Mouse (Mus musculus): ENCODE measurements around the gene Fam102a. TPM values are rescaled to one million over a fixed set of nuclear protein-coding genes. Genes with fewer than 3 reads are reported as not detected.
A peak's percentile ranks its signal among the peaks of the same experiment; 100 is the strongest.

Fam102a gene
- total RNA-seq, 1 experiment: 11.6 TPM

GRCm38 (mm10) chr2:32587731-32588321 lies 52.7 kb downstream of the Fam102a start:
- Histone ChIP-seq H3K9ac (ENCODE audit: insufficient read depth, low read depth, low read length, poor library complexity, severe bottlenecking) (peak overlapping the region; percentile 80; the same call in 1 of the 2 replicates), H3K4me1 (ENCODE audit: control insufficient read depth in 2 of 2, insufficient read depth in 2 of 2, low read length in 2 of 2, poor library complexity in 1 of 2) (peaks cover 3 to 7% of the 10 kb centered on the region in 2 experiments; a peak in 3 of 4 replicates), H3K9me3 (ENCODE audit: control insufficient read depth, insufficient read depth, low read depth, low read length) (no peaks in the 10 kb centered on the region), H3K36me3 (ENCODE audit: control insufficient read depth, insufficient read depth, low read length, poor library complexity, severe bottlenecking) (no peaks in the 10 kb centered on the region), H3K27ac (ENCODE audit: insufficient read depth, low read depth, low read length, poor library complexity, severe bottlenecking) (no peak overlapping the region), H3K4me3 (ENCODE audit: insufficient read depth in 1 of 2, low read depth in 1 of 2, low read length in 2 of 2, poor library complexity in 1 of 2, severe bottlenecking in 1 of 2) (peak overlapping the region; percentile 75 to 81)
- TF ChIP-seq HCFC1 (IDR thresholded peaks at IDR 0.05; ENCODE audit: borderline replicate concordance, insufficient read depth, low read length) (no peak), CHD2 (IDR thresholded peaks at IDR 0.05; ENCODE audit: low read depth, low read length) (no peak), ZC3H11A (IDR thresholded peaks at IDR 0.05; ENCODE audit: borderline replicate concordance, low read depth, low read length) (no peak), ZNF384 (IDR thresholded peaks at IDR 0.05; ENCODE audit: low read depth, low read length) (no peak), MAFK (IDR thresholded peaks at IDR 0.05; ENCODE audit: insufficient read depth, low read depth, low read length) (no peak)
- no peak for DNase-seq (ENCODE audit: low read depth, low spot score)
- in situ Hi-C loops (cut with MboI; ENCODE audit: low sequenced_read_pairs in 2 of 2, unreplicated experiment in 2 of 2): no loop called here

- H3K9me3 ChIP-seq (ENCODE audit: control insufficient read depth, insufficient read depth, low read depth, low read length): no peaks in the 10 kb centered on the region
- peaks cover 3 to 9% of the 10 kb centered on the region in 2 experiments; a peak in 3 of 4 replicates for H3K4me1 ChIP-seq (ENCODE audit: control insufficient read depth in 2 of 2, insufficient read depth in 2 of 2, low read length in 2 of 2, poor library complexity in 1 of 2)
- no peaks in the 10 kb centered on the region for H3K36me3 ChIP-seq (ENCODE audit: control insufficient read depth, insufficient read depth, low read length, poor library complexity, severe bottlenecking)
- no peak for TF ChIP-seq HCFC1 (IDR thresholded peaks at IDR 0.05; ENCODE audit: borderline replicate concordance, insufficient read depth, low read length)
- no peak for TF ChIP-seq ZNF384 (IDR thresholded peaks at IDR 0.05; ENCODE audit: low read depth, low read length)
- no peak for TF ChIP-seq ZC3H11A (IDR thresholded peaks at IDR 0.05; ENCODE audit: borderline replicate concordance, low read depth, low read length)
- no peak for TF ChIP-seq CHD2 (IDR thresholded peaks at IDR 0.05; ENCODE audit: low read depth, low read length)
- no peak for TF ChIP-seq MAFK (IDR thresholded peaks at IDR 0.05; ENCODE audit: insufficient read depth, low read depth, low read length)
- H3K9ac ChIP-seq (ENCODE audit: insufficient read depth, low read depth, low read length, poor library complexity, severe bottlenecking): peak overlapping the region; percentile 49
- H3K4me3 ChIP-seq (ENCODE audit: insufficient read depth in 1 of 2, low read depth in 1 of 2, low read length in 2 of 2, poor library complexity in 1 of 2, severe bottlenecking in 1 of 2): peak overlapping the region; percentile 40 to 42; a peak in 3 of 4 replicates
- in situ Hi-C loops (cut with MboI; ENCODE audit: low sequenced_read_pairs in 2 of 2, unreplicated experiment in 2 of 2): no loop called here
- DNase-seq (ENCODE audit: low read depth, low spot score): no peak
- H3K27ac ChIP-seq (ENCODE audit: insufficient read depth, low read depth, low read length, poor library complexity, severe bottlenecking): no peak overlapping the region
These were observed 54.2 kb downstream of the Fam102a start for GRCm38 (mm10) chr2:32589213-32589795.

GRCm38 (mm10) chr2:32590224-32590623 lies 55.1 kb downstream of the Fam102a start:
- TF ChIP-seq HCFC1 (IDR thresholded peaks at IDR 0.05; ENCODE audit: borderline replicate concordance, insufficient read depth, low read length) (no peak), CHD2 (IDR thresholded peaks at IDR 0.05; ENCODE audit: low read depth, low read length) (no peak), ZC3H11A (IDR thresholded peaks at IDR 0.05; ENCODE audit: borderline replicate concordance, low read depth, low read length) (no peak), ZNF384 (IDR thresholded peaks at IDR 0.05; ENCODE audit: low read depth, low read length) (no peak), MAFK (IDR thresholded peaks at IDR 0.05; ENCODE audit: insufficient read depth, low read depth, low read length) (no peak)
- Histone ChIP-seq H3K4me3 (ENCODE audit: insufficient read depth in 1 of 2, low read depth in 1 of 2, low read length in 2 of 2, poor library complexity in 1 of 2, severe bottlenecking in 1 of 2) (no peak overlapping the region), H3K36me3 (ENCODE audit: control insufficient read depth, insufficient read depth, low read length, poor library complexity, severe bottlenecking) (no peaks in the 10 kb centered on the region), H3K4me1 (ENCODE audit: control insufficient read depth in 2 of 2, insufficient read depth in 2 of 2, low read length in 2 of 2, poor library complexity in 1 of 2) (peaks cover 3 to 10% of the 10 kb centered on the region in 2 experiments; a peak in 3 of 4 replicates), H3K27ac (ENCODE audit: insufficient read depth, low read depth, low read length, poor library complexity, severe bottlenecking) (no peak overlapping the region), H3K9ac (ENCODE audit: insufficient read depth, low read depth, low read length, poor library complexity, severe bottlenecking) (no peak overlapping the region), H3K9me3 (ENCODE audit: control insufficient read depth, insufficient read depth, low read depth, low read length) (no peaks in the 10 kb centered on the region)
- in situ Hi-C loops (cut with MboI; ENCODE audit: low sequenced_read_pairs in 2 of 2, unreplicated experiment in 2 of 2): no loop called here
- DNase-seq (ENCODE audit: low read depth, low spot score): no peak

GRCm38 (mm10) chr2:32591249-32591648 lies 56.1 kb downstream of the Fam102a start:
- H3K4me3 ChIP-seq (ENCODE audit: insufficient read depth in 1 of 2, low read depth in 1 of 2, low read length in 2 of 2, poor library complexity in 1 of 2, severe bottlenecking in 1 of 2): no peak overlapping the region
- in situ Hi-C loops (cut with MboI; ENCODE audit: low sequenced_read_pairs in 2 of 2, unreplicated experiment in 2 of 2): no loop called here
- TF ChIP-seq ZC3H11A (IDR thresholded peaks at IDR 0.05; ENCODE audit: borderline replicate concordance, low read depth, low read length): no peak
- no peak for TF ChIP-seq MAFK (IDR thresholded peaks at IDR 0.05; ENCODE audit: insufficient read depth, low read depth, low read length)
- no peak for TF ChIP-seq ZNF384 (IDR thresholded peaks at IDR 0.05; ENCODE audit: low read depth, low read length)
- no peak for TF ChIP-seq HCFC1 (IDR thresholded peaks at IDR 0.05; ENCODE audit: borderline replicate concordance, insufficient read depth, low read length)
- no peak for TF ChIP-seq CHD2 (IDR thresholded peaks at IDR 0.05; ENCODE audit: low read depth, low read length)
- no peaks in the 10 kb centered on the region for H3K9me3 ChIP-seq (ENCODE audit: control insufficient read depth, insufficient read depth, low read depth, low read length)
- H3K36me3 ChIP-seq (ENCODE audit: control insufficient read depth, insufficient read depth, low read length, poor library complexity, severe bottlenecking): no peaks in the 10 kb centered on the region
- no peak overlapping the region for H3K27ac ChIP-seq (ENCODE audit: insufficient read depth, low read depth, low read length, poor library complexity, severe bottlenecking)
- H3K9ac ChIP-seq (ENCODE audit: insufficient read depth, low read depth, low read length, poor library complexity, severe bottlenecking): no peak overlapping the region
- peaks cover 3 to 10% of the 10 kb centered on the region in 2 experiments; a peak in 3 of 4 replicates for H3K4me1 ChIP-seq (ENCODE audit: control insufficient read depth in 2 of 2, insufficient read depth in 2 of 2, low read length in 2 of 2, poor library complexity in 1 of 2)
- DNase-seq (ENCODE audit: low read depth, low spot score): no peak
